Mouse (Mus musculus): ENCODE results near the gene Ubl7.

- TF ChIP-seq CTCF (IDR thresholded peaks at IDR 0.05; ENCODE audit: low read depth, low read length) (no peak), POLR2A (IDR thresholded peaks at IDR 0.05; ENCODE audit: borderline replicate concordance, low read depth, low read length) (no peak)
Observed at GRCm38 (mm10) chr9:57932253-57932652, 21.5 kb downstream of the Ubl7 start.
